ENCODE assay signal across 9 mouse cellular contexts in genomic region chr9:98422656-98423055, GRCm38 (mm10). TPM values are rescaled to one million over a fixed set of nuclear protein-coding genes. Genes with fewer than 3 reads are reported as not detected.
A peak's percentile ranks its signal among the peaks of the same experiment; 100 is the strongest.
DNase-seq lines count a peak whose midpoint lies in the region; ATAC-seq and TF ChIP-seq lines count a peak whose summit lies in the region.
"Had no signal": no experiment of that assay in that cellular context is flagged by ENCODE, and none has a peak within 500 bp of the region (broad histone marks: within the 10 kb centered on the region; RNA-seq: fewer than 3 reads in every experiment).

Gene Rbp1 (plus strand): TSS chr9:98422961.

- no peak within 1 kb of the TSS for H3K4me2 ChIP-seq in intestine, embryonic 15.5 days (replicated peaks)
- H3K4me2 ChIP-seq in midbrain, embryonic 14.5 days (ENCODE audit: low read length) = peak within 1 kb of the TSS; percentile 71; the same call in 1 of the 2 replicates

- no peaks in the 10 kb centered on the region for H3K36me3 ChIP-seq in kidney, adult 2 months (ENCODE audit: control insufficient read depth, insufficient read depth, low read length)
- no peaks in the 10 kb centered on the region for H3K36me3 ChIP-seq in intestine, embryonic 15.5 days
- H3K36me3 ChIP-seq in midbrain, embryonic 14.5 days (ENCODE audit: control insufficient read depth, insufficient read depth, low read length) = no peaks in the 10 kb centered on the region

- no peak for ATAC-seq in intestine, embryonic 15.5 days
- ATAC-seq in midbrain, embryonic 14.5 days (ENCODE audit: low FRiP score, low TSS enrichment) = no peak
- no peak for ATAC-seq in erythroid progenitor cell, adult 5-6 weeks (replicated peaks; ENCODE audit: low FRiP score, poor library complexity, severe bottlenecking)

- 55% methylated on average over 5 of the region's 5 CpGs for WGBS in kidney, adult 2 months
- 65% methylated on average over 5 of the region's 5 CpGs for WGBS in intestine, embryonic 15.5 days
- WGBS in midbrain, embryonic 14.5 days = 88% methylated on average over 5 of the region's 5 CpGs

- no peaks in the 10 kb centered on the region for H3K9me3 ChIP-seq in intestine, embryonic 15.5 days
- no peaks in the 10 kb centered on the region for H3K9me3 ChIP-seq in midbrain, embryonic 14.5 days (ENCODE audit: control insufficient read depth, low read length)

- peaks cover 13% of the 10 kb centered on the region for H3K4me1 ChIP-seq in kidney, adult 2 months (ENCODE audit: control insufficient read depth, insufficient read depth, low read length)
- no peaks in the 10 kb centered on the region for H3K4me1 ChIP-seq in embryonic fibroblast, embryonic 13.5 days (ENCODE audit: control insufficient read depth, insufficient read depth, low read length)
- H3K4me1 ChIP-seq in intestine, embryonic 15.5 days (replicated peaks) = peaks cover 28% of the 10 kb centered on the region
- H3K4me1 ChIP-seq in midbrain, embryonic 14.5 days (ENCODE audit: control insufficient read depth, insufficient read depth, low read length) = peaks cover 23% of the 10 kb centered on the region

- H3K27me3 ChIP-seq in kidney, adult 2 months (replicated peaks; ENCODE audit: control insufficient read depth, insufficient read depth, low read length) = no peaks in the 10 kb centered on the region
- no peaks in the 10 kb centered on the region for H3K27me3 ChIP-seq in intestine, embryonic 15.5 days (replicated peaks)
- 0 out of 2 replicates have a peak, but pooled peaks cover 11% of the 10 kb centered on the region for H3K27me3 ChIP-seq in midbrain, embryonic 14.5 days (ENCODE audit: control insufficient read depth, insufficient read depth, low read length)

- TF ChIP-seq CTCF in kidney, adult 2 months (conservative IDR thresholded peaks at IDR 0.05; ENCODE audit: insufficient read depth, insufficient read length, low read depth, low read length) = no peak
- TF ChIP-seq CTCF in embryonic fibroblast, embryonic 13.5 days (IDR thresholded peaks at IDR 0.05; ENCODE audit: borderline replicate concordance, insufficient read depth, low read length) = no peak

- no peak within 1 kb of the TSS for H3K9ac ChIP-seq in intestine, embryonic 15.5 days
- no peak within 1 kb of the TSS for H3K9ac ChIP-seq in midbrain, embryonic 14.5 days (replicated peaks; ENCODE audit: low read length)

- DNase-seq in kidney, adult 2 months = peak; percentile 58
- DNase-seq in kidney, adult 11 months = no peak
- DNase-seq in midbrain, embryonic 14.5 days = no peak
- DNase-seq in spleen, adult 18-20 months = no peak
- DNase-seq in thymus, postnatal 25 days = no peak
- DNase-seq: cerebellum, adult 11-12 months had no signal

- H3K4me3 ChIP-seq in kidney, adult 2 months (ENCODE audit: insufficient read depth, low read depth, low read length) = no peak within 1 kb of the TSS
- no peak within 1 kb of the TSS for H3K4me3 ChIP-seq in embryonic fibroblast, embryonic 13.5 days (ENCODE audit: insufficient read depth, low read length)
- no peak within 1 kb of the TSS for H3K4me3 ChIP-seq in intestine, embryonic 15.5 days (replicated peaks)
- H3K4me3 ChIP-seq in midbrain, embryonic 14.5 days (replicated peaks; ENCODE audit: low read depth, low read length) = no peak within 1 kb of the TSS

- H3K27ac ChIP-seq in kidney, adult 2 months (ENCODE audit: insufficient read depth, low read depth, low read length) = no peak within 1 kb of the TSS
- no peak within 1 kb of the TSS for H3K27ac ChIP-seq in embryonic fibroblast, embryonic 13.5 days (ENCODE audit: insufficient read depth, low read length)
- no peak within 1 kb of the TSS for H3K27ac ChIP-seq in intestine, embryonic 15.5 days
- no peak within 1 kb of the TSS for H3K27ac ChIP-seq in midbrain, embryonic 14.5 days (replicated peaks; ENCODE audit: low read depth, low read length)

- TF ChIP-seq POLR2A in kidney, adult 2 months (IDR thresholded peaks at IDR 0.05; ENCODE audit: low read depth, low read length) = no peak
- TF ChIP-seq POLR2A in embryonic fibroblast, embryonic 13.5 days (IDR thresholded peaks at IDR 0.05; ENCODE audit: low read depth, low read length) = no peak

RNA-seq across cellular contexts. Expression of gene Rbp1, which starts in this region (rescaled TPM):
- polyA plus RNA-seq in kidney, adult 2 months (2012; rRNA removed) = 6.4 and 6.7 TPM in 2 replicates
- 13.0 and 17.1 TPM in 2 replicates for polyA plus RNA-seq in embryonic fibroblast, embryonic 13.5 days (2011; ENCODE audit: insufficient read length, low read depth, missing spikeins)
- 62.8 and 66.5 TPM in 2 replicates for polyA plus RNA-seq in intestine, embryonic 15.5 days (2015; fragmentation: Nextera tagmentation; extraction: Ambion mirVana)
- polyA plus RNA-seq in midbrain, embryonic 14.5 days (2014; fragmentation: Nextera tagmentation; extraction: Ambion mirVana) = 15.4 and 26.1 TPM in 2 replicates
- 2.9 TPM in 1 of 2 replicates, not detected in the other for total RNA-seq in erythroid progenitor cell, adult 5-6 weeks (2015; ENCODE audit: low replicate concordance)
- 1.2 and 2.0 TPM in 2 replicates for total RNA-seq in erythroid progenitor cell, adult 5-6 weeks (2017; ENCODE audit: low replicate concordance)
